Mouse (Mus musculus) neural tube, embryonic 13.5 days (tissue): Measurements from ENCODE around the gene Bola2. TPM values are rescaled to one million over a fixed set of nuclear protein-coding genes. Genes with fewer than 3 reads are reported as not detected.
"Not testable (repeated sequence)": the region's sequence is repeated elsewhere in the genome, so short reads cannot be mapped to it uniquely, and the experiment has no call there.

ENCODE experiments used
- ATAC-seq: fragments of 200-750 bp; cut with Nextera tagmentation; 2 replicates; pipeline ENCODE4 v1.8.0; 2017; ENCODE audit warnings: low read depth, mild to moderate bottlenecking, moderate TSS enrichment, moderate library complexity
- H3K27ac ChIP-seq: fragments of 300-500 bp; sonication (generic); replicated peaks from 2 replicates; pipeline ENCODE4 v1.5.1; 2015; ENCODE audit warnings: moderate library complexity, mild to moderate bottlenecking, inconsistent platforms
- H3K27me3 ChIP-seq: fragments of 300-500 bp; sonication (generic); 2 replicates; pipeline ENCODE4 v1.6.1; 2015; ENCODE audit warnings: mild to moderate bottlenecking, inconsistent platforms
- H3K36me3 ChIP-seq: fragments of 300-500 bp; sonication (generic); 2 replicates; pipeline ENCODE4 v1.6.1; 2015; ENCODE audit warnings: mild to moderate bottlenecking, inconsistent platforms
- H3K4me1 ChIP-seq: fragments of 300-500 bp; sonication (generic); replicated peaks from 2 replicates; pipeline ENCODE4 v1.6.1; 2015; ENCODE audit warnings: inconsistent platforms
- H3K4me2 ChIP-seq: fragments of 300-500 bp; sonication (generic); 2 replicates; pipeline ENCODE4 v1.6.1; 2015; ENCODE audit warnings: inconsistent platforms, mild to moderate bottlenecking, moderate library complexity
- H3K4me3 ChIP-seq: fragments of 300-500 bp; sonication (generic); 2 replicates; pipeline ENCODE4 v1.5.1; 2015; ENCODE audit warnings: mild to moderate bottlenecking, inconsistent platforms
- H3K9ac ChIP-seq: fragments of 300-500 bp; sonication (generic); 2 replicates; pipeline ENCODE4 v1.6.1; 2015; ENCODE audit warnings: moderate library complexity, mild to moderate bottlenecking, inconsistent platforms
- H3K9me3 ChIP-seq: fragments of 300-500 bp; sonication (generic); 2 replicates; pipeline ENCODE4 v1.6.1; 2016; ENCODE audit warnings: inconsistent platforms
- WGBS: fragments of 180-500 bp; shearing (Covaris S2); methylation state at CpG from one replicate; pipeline ENCODE4 v1.1.7; 2015; 5-methylcytosine and 5-hydroxymethylcytosine counted together
- polyA plus RNA-seq: library from polyadenylated mRNA; unstranded; fragments of >200 nt; fragmentation: Nextera tagmentation; extraction: Ambion mirVana; gene quantifications from 2 replicates; pipeline ENCODE4 v1.2.1, GENCODE M21; 2015

Gene Bola2
- polyA plus RNA-seq, 1 experiment from 2014 or later: 143 TPM

GRCm38 (mm10) chr7:126717566-126717965, 22.4 kb downstream of the Bola2 start:
- Histone ChIP-seq H3K4me2 (no peak overlapping the region), H3K4me1 (no peaks in the 10 kb centered on the region), H3K36me3 (no peaks in the 10 kb centered on the region), H3K9me3 (no peaks in the 10 kb centered on the region), H3K9ac (no peak overlapping the region), H3K27me3 (no peaks in the 10 kb centered on the region), H3K4me3 (no peak overlapping the region), H3K27ac (no peak overlapping the region)
- 94% methylated on average over 3 of the region's 3 CpGs for WGBS
- ATAC-seq: no peak

GRCm38 (mm10) chr7:126718787-126719337, 23.7 kb downstream of the Bola2 start:
- Histone ChIP-seq H3K9ac (no peak overlapping the region), H3K4me1 (no peaks in the 10 kb centered on the region), H3K27ac (no peak overlapping the region), H3K9me3 (no peaks in the 10 kb centered on the region), H3K27me3 (no peaks in the 10 kb centered on the region), H3K36me3 (no peaks in the 10 kb centered on the region), H3K4me3 (no peak overlapping the region), H3K4me2 (no peak overlapping the region)
- ATAC-seq: no peak
- 96% methylated on average over 5 of the region's 5 CpGs for WGBS

GRCm38 (mm10) chr7:126721635-126722034, 26.4 kb downstream of the Bola2 start:
- no peak overlapping the region for H3K9ac ChIP-seq
- WGBS: 91% methylated on average over 13 of the region's 13 CpGs
- no peaks in the 10 kb centered on the region for H3K9me3 ChIP-seq
- no peaks in the 10 kb centered on the region for H3K27me3 ChIP-seq
- no peak overlapping the region for H3K4me2 ChIP-seq
- no peak for ATAC-seq
- H3K4me3 ChIP-seq: no peak overlapping the region
- no peaks in the 10 kb centered on the region for H3K4me1 ChIP-seq
- no peaks in the 10 kb centered on the region for H3K36me3 ChIP-seq
- H3K27ac ChIP-seq: no peak overlapping the region

GRCm38 (mm10) chr7:126725077-126725476, 29.9 kb downstream of the Bola2 start:
- WGBS: 76% methylated on average over 3 of the region's 3 CpGs
- Histone ChIP-seq H3K4me1 (no peaks in the 10 kb centered on the region), H3K4me3 (no peak overlapping the region), H3K4me2 (no peak overlapping the region), H3K36me3 (no peaks in the 10 kb centered on the region), H3K9ac (no peak overlapping the region), H3K27ac (no peak overlapping the region), H3K27me3 (no peaks in the 10 kb centered on the region), H3K9me3 (no peaks in the 10 kb centered on the region)
- no peak for ATAC-seq

- Histone ChIP-seq H3K27ac (no peak overlapping the region), H3K27me3 (no peaks in the 10 kb centered on the region), H3K4me1 (no peaks in the 10 kb centered on the region), H3K4me2 (no peak overlapping the region), H3K9me3 (no peaks in the 10 kb centered on the region), H3K9ac (no peak overlapping the region), H3K4me3 (no peak overlapping the region), H3K36me3 (no peaks in the 10 kb centered on the region)
- 84% methylated on average over 5 of the region's 5 CpGs for WGBS
- ATAC-seq: no peak
Measured at GRCm38 (mm10) chr7:126725667-126726066, 30.5 kb downstream of the Bola2 start.

- ATAC-seq, H3K4me1 ChIP-seq: not testable (repeated sequence)
Measured at GRCm38 (mm10) chr7:126730256-126730789, 35.1 kb downstream of the Bola2 start.

GRCm38 (mm10) chr7:126736122-126736521, 40.9 kb downstream of the Bola2 start:
- Histone ChIP-seq H3K27me3 (no peaks in the 10 kb centered on the region), H3K4me1 (no peaks in the 10 kb centered on the region), H3K27ac (no peak overlapping the region), H3K4me2 (no peak overlapping the region), H3K4me3 (no peak overlapping the region), H3K36me3 (no peaks in the 10 kb centered on the region), H3K9ac (no peak overlapping the region), H3K9me3 (no peaks in the 10 kb centered on the region)
- WGBS: 81% methylated on average over 8 of the region's 8 CpGs
- ATAC-seq: no peak

More at GRCm38 (mm10) chr7:126730256-126730789, 35.1 kb downstream of the Bola2 start:
- H3K9ac ChIP-seq, H3K27ac ChIP-seq, H3K4me3 ChIP-seq, H3K9me3 ChIP-seq, H3K4me2 ChIP-seq, H3K36me3 ChIP-seq, H3K27me3 ChIP-seq: not testable (repeated sequence)
- WGBS: 87% methylated on average over 4 of the region's 4 CpGs

- ATAC-seq: no peak
- no peak overlapping the region for H3K4me3 ChIP-seq
- WGBS: 86% methylated on average over 17 of the region's 17 CpGs
Measured at GRCm38 (mm10) chr7:126739551-126739950, 44.4 kb downstream of the Bola2 start.

GRCm38 (mm10) chr7:126740132-126740735, 45.0 kb downstream of the Bola2 start:
- H3K36me3 ChIP-seq: no peaks in the 10 kb centered on the region
- H3K4me2 ChIP-seq: no peak overlapping the region
- ATAC-seq: no peak
- H3K9me3 ChIP-seq: no peaks in the 10 kb centered on the region
- WGBS: 78% methylated on average over 13 of the region's 13 CpGs
- H3K27me3 ChIP-seq: no peaks in the 10 kb centered on the region
- H3K27ac ChIP-seq: no peak overlapping the region
- H3K4me1 ChIP-seq: no peaks in the 10 kb centered on the region
- no peak overlapping the region for H3K4me3 ChIP-seq
- H3K9ac ChIP-seq: no peak overlapping the region

More at GRCm38 (mm10) chr7:126739551-126739950, 44.4 kb downstream of the Bola2 start:
- H3K27me3 ChIP-seq: no peaks in the 10 kb centered on the region
- no peak overlapping the region for H3K27ac ChIP-seq
- H3K36me3 ChIP-seq: no peaks in the 10 kb centered on the region
- H3K9me3 ChIP-seq: no peaks in the 10 kb centered on the region
- no peak overlapping the region for H3K4me2 ChIP-seq
- no peak overlapping the region for H3K9ac ChIP-seq
- no peaks in the 10 kb centered on the region for H3K4me1 ChIP-seq

- Histone ChIP-seq H3K9me3 (no peaks in the 10 kb centered on the region), H3K4me2 (no peak overlapping the region), H3K4me1 (no peaks in the 10 kb centered on the region), H3K4me3 (no peak overlapping the region), H3K27me3 (no peaks in the 10 kb centered on the region), H3K9ac (no peak overlapping the region), H3K36me3 (no peaks in the 10 kb centered on the region), H3K27ac (no peak overlapping the region)
- ATAC-seq: no peak
- WGBS: 86% methylated on average over 5 of the region's 5 CpGs
Measured at GRCm38 (mm10) chr7:126740977-126741376, 45.8 kb downstream of the Bola2 start.

- H3K36me3 ChIP-seq: no peaks in the 10 kb centered on the region
- H3K4me1 ChIP-seq: no peaks in the 10 kb centered on the region
- WGBS: 84% methylated on average over 5 of the region's 5 CpGs
- no peaks in the 10 kb centered on the region for H3K9me3 ChIP-seq
- ATAC-seq: no peak
- no peak overlapping the region for H3K9ac ChIP-seq
- H3K27me3 ChIP-seq: no peaks in the 10 kb centered on the region
- no peak overlapping the region for H3K4me2 ChIP-seq
- no peak overlapping the region for H3K27ac ChIP-seq
- H3K4me3 ChIP-seq: no peak overlapping the region
Measured at GRCm38 (mm10) chr7:126741452-126741851, 46.3 kb downstream of the Bola2 start.

- H3K36me3 ChIP-seq: no peaks in the 10 kb centered on the region
- WGBS: 92% methylated on average over 13 of the region's 13 CpGs
Measured at GRCm38 (mm10) chr7:126741964-126742482, 46.8 kb downstream of the Bola2 start.

More at GRCm38 (mm10) chr7:126741964-126742482, 46.8 kb downstream of the Bola2 start:
- H3K9me3 ChIP-seq: no peaks in the 10 kb centered on the region
- H3K4me2 ChIP-seq: no peak overlapping the region
- H3K4me1 ChIP-seq: no peaks in the 10 kb centered on the region
- H3K27me3 ChIP-seq: no peaks in the 10 kb centered on the region
- H3K4me3 ChIP-seq: no peak overlapping the region
- no peak overlapping the region for H3K9ac ChIP-seq
- no peak overlapping the region for H3K27ac ChIP-seq
- ATAC-seq: no peak
